Mouse (Mus musculus): ENCODE measurements around the gene Syn2.
A peak's percentile ranks its signal among the peaks of the same experiment; 100 is the strongest.
"Not testable (repeated sequence)": the region's sequence is repeated elsewhere in the genome, so short reads cannot be mapped to it uniquely, and the experiment has no call there.

The Syn2 gene

DNA sequence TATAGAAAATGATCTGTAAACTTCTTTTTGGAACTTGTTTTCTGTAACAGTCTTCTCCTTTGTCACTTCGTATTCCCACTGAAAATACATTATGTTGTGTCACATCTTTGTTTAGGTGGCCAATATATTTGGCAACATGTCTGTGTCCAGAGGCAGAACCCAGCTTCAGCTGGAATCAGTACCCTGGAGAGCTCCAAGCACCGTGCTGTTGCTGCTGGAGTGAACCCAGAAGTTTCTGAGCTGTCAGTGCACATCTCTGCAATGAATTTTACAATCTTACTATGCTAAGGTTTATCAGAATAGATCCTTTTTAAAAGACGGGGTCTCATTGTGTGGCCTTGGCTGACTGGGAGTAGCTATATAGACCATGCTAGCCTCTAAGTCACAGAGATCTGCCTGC, 44.1 kb downstream of the Syn2 start:
- DNase-seq: peak; percentile 52

DNA sequence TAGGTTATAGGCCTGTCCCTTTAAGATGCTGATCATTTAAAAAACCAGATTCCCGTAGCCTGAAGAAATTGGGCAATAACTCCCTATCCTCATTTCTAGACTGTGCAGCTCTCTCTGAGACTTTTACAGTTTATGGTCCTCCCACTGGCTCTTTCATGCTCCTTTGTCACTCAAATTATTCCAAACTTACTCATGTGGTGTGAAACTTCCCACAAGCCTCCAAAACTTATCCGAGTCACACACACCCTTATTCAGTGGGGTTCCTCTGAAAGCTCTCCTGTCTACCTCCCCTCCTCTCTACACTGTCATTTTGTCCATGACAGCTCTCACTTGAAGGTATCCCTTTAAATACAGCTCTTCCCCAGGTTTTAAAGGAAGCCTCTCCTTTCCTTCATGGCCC, 46.4 kb downstream of the Syn2 start:
- DNase-seq: no peak

DNA sequence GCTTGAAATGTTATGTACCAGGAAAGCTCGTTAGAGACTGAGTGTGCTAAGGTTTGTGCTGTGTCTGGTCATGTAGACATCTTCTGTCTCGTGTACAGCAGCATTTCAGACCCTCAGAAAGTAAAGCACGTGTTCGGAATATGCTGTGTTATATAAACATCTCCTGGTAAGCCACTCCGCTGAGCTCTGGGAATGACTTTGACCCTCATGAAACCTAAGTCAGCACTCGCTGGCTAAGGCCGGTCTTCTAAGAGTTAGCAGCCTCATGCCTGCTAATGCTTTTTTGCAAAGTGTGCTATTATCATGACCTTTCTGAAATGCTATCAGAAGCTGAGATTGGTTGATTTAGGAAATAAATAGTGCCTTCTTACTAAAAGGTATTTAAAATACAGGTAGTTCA, 56.4 kb downstream of the Syn2 start:
- DNase-seq: no peak

DNA sequence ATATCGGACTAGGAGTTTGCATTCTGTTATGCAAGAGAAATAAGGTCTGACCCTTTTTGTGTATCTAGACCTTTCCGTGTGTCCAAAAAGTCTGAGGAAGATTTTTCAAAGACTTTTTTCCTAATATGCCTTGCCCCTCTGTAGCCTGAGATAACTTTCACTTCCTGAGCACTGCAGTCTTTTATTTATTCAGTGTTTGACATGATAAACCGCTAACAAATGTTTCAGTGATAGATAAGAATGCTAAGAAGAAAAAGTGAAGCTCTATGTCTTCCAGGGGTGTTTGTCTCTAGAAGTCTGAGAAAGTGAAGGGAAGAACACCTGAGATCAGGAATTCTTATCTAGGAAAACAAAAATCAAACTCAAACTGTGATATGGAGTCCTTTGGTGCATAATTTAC, 66.1 kb downstream of the Syn2 start:
- no peak for DNase-seq

DNA sequence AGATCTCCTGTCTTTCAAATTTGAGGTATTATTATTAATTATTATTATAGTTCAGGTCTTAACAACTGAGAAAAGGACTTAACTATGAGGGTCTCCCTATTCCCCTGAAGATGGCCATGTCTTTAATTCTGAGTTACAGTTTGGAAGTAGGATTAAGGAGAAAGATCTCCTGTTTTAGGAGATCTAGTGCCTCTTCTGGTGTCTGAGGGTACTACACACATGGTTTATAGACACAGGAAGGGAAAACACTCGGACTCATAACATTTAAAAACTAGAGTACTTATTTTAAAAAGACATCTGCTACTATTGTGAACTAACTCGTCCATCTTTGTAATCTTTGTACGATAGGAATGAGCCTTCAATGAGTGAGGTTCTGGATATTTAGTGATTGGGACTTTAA, 68.3 kb downstream of the Syn2 start:
- DNase-seq: no peak

DNA sequence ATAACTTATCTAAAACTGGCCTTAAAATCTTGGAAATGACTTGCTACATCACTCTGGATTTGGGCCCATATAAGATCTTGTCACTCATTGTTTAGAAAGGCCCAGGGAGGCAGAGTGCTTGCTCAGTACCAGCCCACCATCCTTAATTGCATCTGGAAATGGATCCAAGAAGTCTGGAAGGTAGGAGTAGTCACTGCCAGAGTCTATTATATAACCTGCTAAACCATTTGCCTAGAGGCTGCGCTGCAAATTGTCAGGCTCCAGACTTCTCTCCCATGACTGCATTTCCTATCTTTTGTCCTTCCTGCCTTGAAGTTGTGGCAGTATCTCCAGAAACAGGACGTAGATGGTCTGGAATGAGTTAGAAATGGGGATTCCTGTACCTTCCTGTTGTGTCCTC, 75.5 kb downstream of the Syn2 start:
- DNase-seq: no peak

DNA sequence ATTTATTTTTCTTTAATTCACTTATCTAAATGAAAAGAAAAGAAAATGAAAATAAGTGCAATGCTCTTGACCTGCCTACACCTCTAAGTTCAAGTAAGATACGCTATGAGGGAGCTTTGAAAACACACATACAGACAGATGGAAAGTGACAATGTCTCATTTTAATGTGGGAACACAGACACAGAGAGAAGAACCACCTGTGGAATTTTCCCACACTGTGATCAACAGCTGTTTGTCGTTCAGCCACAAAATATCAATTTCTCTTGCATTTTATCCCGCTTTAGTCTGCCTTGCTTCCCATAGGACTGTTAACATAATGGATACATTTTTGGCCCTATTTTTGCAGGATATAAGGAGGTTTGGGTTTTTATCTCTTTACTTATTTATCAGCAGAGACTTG, 76.1 kb downstream of the Syn2 start:
- no peak for DNase-seq

DNA sequence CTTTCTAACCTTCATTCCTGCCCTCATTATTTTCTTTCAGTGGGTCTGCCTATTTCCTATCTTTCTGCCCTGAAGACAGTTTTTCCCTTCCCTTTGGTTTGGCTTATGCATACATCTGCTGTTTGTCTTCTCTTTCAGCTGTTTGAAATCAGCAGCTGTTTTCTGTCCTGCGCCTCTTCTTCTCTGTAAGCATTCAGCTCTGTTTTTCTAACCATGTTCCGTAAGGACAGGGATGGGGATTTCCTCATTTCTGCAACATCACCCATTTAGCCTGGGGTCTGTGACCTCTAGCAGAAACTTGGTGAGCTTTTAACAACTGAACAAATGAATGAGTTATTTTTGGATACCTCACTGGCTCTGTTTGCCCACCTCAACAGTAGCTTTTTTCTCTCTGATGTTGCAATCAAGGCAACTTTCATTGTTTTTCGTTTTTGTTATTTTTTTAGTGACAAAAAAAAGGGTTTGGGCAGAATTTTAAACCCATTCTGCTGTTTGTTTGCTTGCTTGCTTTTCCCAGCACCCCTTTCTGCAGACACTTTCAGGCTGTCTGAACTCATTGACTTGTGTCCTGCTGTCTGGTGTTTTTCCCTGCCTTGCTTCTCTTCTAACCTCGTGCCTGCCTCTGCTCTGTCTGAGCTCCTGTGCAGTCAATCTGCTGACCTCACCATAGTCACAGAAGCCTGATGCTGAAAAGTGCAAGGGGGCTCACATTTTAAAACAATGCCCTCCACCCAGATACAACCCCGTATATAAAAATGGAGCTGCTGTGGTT, 77.6 kb downstream of the Syn2 start:
- DNase-seq: no peak

DNA sequence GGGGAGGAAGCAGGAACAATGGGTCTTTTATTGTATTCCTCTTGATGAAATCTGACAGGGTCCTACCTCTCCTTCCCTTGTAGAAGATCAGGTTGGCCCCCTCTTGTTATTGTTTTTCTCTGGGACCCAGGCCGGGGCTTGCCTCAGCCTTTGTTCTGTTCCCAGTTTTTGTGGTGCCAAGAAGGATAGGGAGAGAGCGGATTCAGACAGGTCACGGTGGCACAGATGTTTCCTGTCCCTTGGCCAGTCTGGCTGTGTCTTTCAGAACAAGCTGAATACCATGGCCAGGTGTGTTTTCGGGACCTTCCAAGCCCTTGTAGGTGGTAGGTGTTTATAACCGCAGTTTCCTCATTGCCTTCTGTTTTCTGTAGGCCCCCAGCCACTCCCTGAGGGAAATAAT, 78.4 kb downstream of the Syn2 start:
- no peak for DNase-seq

DNA sequence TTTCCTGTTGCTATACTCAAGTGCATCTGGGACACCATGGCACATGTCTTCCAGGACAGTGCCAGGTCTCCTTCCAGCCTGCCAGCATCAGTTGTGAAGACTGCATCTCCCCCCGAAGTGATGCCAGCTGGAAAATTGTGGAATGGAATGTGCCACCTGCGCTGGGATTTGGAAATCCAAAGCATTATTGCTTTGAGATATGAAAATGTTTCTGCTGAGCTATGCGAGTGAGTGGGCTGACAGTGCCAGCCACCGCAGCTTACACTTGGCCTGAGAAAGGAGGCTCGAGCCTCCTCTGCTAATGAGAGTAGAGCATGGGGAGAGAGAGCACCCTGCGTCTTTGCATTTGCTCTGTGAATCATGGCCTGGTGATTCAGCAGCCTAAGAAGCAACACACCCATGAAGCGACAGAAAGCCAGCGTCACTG, 86.5 kb downstream of the Syn2 start:
- DNase-seq: no peak

DNA sequence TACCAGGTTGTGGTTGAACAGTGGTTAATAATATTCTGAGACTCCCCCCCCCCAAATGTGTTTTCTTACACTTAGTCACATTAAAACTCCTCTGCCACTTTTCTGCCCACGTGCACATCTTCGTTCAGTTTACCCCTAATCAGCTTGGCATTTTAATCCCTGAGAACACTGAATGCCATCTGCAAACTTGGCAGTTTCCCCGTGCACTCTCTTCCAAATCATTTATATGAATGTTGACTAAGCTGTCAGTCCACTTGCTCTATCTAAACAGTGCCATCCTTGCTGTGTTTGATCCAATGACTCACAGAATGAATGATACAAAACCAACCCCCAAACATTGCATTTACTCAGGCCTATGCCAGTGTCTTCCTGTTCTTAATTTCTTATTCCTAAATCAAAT, 90.8 kb downstream of the Syn2 start:
- DNase-seq: no peak

DNA sequence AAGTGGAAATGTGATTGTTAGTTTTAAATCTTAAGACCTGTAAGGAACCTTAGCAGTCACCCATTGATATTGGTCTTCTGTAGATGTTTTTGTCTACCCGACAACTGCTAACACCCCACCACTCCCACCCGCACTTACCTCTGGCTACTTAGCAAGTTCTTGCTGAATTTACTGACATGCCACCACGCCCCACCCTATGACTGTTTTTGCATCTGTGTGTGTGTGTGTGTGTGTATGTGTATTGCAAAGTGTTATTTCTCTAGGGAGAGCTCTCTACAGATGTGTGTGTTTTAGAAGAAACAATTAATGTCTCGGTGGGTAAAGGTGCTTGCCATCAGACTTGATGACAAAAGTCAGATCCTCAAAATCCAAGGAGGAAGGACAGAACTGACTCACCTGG, 92.3 kb downstream of the Syn2 start, which contains the start of gene Gm17482:
Gene Gm17482 (plus strand): TSS at position 301 of the 400 bp plus-strand sequence.
- DNase-seq: no peak

DNA sequence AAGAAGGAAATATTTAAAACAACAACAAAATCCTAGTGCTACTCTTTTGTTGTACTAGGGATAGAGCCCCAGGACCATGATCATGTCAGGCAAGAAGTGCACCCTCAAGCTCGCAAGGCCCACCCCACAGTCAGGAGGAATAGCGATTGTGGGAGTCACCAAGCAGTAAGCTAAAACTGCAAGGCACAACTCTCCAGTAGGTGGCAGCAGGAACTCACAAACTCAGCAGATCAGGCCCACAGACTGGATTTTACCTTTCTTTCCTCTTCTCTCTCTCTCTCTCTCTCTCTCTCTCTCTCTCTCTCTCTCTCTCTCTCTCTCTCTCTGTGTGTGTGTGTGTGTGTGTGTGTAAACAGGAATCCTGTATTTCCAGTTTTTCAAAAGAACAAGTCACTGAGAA, 92.8 kb downstream of the Syn2 start:
- peak; percentile 63 for DNase-seq

DNA sequence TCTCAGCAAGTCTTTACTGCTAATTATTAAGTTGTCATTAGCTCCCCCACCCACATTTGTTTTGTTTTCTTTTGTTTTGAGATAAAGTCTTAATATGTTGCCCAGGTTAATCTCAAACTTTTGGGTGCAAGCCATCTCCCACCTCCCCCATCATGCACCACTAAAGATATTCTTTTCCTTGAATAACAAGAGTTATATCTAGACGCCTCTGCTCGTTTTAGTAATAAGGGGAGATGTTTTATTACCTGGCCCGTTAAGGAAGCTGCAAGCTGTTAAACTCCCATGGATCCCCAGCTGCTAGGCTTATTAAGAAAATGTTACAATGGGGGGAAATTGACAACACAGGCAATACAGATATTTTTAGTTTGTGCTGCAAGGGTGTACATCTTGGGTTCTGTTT, 95.9 kb downstream of the Syn2 start:
- DNase-seq: no peak

DNA sequence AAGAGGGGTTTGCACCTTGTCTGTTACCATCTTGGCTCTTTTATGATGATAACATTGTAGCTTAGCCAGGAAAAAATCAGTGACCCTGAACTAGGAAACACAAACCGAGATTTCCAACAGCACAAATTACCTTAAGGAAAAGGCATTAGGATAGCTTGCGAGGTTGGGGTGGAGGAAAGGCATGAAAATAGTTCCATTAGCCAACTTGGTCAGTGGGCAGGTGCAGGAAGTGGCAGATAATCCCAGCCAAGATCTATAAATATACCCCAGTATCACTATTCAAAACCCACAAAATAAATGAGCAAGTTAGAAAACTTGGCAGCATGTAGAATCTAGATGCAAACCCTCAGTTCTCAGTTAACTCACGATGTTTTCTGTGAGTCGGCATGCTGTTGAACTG, 97.1 kb downstream of the Syn2 start:
- DNase-seq: no peak

DNA sequence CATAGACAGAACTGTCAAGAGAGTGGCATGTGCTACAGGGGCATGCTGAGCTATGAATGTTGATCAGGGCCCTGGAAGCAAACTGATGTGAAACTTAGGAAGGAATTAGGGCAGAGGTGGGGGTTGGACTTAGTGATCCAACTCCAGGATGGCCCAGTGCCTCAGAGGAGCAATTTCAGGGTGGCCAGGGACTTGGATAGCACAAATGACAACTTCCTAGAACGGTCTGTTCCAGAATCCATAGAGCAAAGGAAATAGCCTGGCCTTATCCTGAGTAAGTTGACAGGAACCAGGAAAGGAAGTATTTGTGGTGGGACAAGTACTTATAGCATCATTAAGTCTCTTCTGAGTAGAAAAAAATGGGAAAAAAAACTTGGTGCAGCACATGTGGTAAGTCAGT, 97.9 kb downstream of the Syn2 start:
- DNase-seq: no peak

DNA sequence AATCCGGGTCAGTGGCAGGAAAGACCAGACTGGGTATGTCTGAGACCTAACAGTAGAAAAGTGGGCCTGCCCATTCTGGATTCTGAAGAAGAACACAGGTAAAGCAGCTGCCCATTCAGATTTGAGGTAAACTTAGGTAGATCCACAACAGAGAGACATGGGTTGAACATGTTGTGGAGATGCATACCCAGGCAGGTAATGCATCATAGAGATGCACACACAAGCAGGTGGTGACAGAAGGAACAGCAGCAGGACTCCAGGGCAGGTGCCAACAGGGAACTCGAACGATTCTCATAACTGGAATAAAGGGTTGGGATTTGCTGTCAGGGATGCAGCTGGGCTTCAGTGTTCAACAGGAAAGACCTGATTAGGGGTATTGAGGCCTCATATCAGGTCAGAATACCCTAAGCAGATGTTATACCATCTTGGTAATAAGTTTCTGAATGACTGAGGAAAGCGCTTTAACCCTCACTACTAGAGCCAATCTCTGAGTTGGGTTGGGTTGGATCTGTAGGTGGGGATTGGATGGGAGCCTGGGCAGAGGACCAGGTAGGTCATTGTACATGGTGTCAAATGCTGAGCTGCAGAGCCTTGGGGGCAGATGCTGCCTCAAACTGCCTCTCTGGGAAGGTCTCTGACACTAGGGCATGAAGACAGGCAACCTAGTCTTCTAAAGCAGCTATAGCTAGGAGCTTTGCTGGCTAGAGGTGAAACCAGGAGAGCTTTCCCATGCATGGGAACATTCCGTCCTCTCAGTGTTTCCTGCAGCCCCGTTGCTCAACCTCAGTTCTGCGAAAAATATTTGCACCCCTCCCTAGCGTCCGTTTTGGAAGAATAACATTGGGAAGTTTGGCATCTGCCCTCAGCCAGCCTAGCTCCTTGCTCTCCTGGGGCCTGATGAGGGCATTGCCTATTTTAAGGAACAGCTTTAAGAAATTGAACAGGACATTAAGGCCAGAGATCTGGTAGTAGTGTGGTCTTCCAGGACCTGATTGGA, 103.6 kb downstream of the Syn2 start:
- no peak for DNase-seq

DNA sequence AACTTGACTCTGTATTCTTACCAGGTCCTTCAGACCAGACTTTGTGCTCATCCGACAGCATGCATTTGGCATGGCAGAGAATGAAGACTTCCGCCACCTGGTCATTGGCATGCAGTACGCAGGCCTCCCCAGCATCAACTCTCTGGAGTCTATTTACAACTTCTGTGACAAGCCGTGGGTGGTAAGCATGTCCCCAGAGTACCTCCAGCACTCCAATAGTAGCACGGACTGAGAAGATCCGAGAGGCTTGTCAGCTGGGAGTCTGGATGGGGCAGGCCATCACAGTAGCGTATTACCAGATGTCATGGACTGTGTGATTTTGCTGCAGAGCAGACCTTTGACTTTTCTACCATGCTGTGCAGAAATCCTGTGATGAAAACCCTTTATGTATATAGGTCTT, 104.6 kb downstream of the Syn2 start:
- no peak for DNase-seq

DNA sequence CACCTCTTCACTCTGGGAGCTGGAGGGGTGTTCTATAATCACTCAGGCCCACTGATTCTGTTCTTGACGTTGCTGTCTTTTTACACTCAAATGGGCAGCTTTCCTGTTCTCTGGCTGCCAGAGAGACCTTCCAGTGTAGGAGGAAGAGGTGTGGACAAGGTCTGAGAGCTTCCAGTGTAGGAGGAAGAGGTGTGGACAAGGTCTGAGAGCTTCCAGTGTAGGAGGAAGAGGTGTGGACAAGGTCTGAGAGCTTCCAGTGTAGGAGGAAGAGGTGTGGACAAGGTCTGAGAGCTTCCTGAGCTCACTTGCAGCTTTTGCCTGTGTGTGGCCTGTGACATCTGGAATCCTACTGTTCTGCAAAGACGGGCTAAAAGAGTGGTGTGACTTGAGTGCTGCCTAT, 105.7 kb downstream of the Syn2 start:
- not testable (repeated sequence) for DNase-seq

DNA sequence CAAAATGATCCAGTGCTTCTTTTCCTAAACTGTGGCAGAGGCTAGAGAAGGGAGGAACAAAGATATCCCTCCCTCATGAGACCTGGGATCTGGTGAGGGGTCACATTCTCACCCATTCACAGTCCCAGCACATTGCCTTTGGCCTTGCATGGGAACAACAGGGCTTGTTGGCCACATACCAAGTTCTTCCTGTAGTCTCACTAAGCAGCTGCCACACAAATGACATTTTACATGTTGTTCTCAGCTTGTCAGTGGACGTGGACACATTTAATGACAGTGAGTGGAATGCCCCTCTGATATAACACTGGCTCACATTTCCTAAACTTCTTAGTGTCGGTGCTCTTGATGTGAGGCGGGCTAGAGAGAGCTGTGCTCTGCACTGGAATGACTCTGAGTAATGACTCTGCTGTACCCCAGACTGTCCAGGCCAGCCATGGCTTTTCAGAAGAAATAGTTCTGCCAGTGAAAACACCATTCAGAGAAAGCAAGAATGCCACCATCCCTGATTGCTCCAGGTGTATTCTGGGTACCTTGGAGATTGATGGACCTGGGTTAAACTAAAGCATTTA, 106.5 kb downstream of the Syn2 start:
- no peak for DNase-seq

DNA sequence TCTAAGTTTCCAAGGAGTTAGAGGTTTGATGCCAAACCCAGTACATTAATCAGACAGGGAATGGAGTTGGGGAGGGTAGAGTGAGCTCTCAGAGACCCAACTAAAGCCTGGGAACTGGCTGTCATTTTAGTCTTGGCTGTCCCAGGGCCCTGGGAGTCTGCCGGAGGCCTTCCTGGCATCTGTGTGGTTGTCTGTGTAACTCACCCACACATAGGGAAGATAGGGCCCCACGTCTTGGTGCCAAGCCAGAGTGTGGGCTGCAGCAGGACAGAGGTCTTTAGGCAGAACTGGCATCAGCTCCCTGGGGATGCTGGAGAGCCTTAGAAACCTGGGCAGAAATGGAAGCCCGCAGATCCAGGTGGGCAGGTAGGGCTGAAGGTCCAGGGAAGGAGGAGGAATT, 107.2 kb downstream of the Syn2 start:
- no peak for DNase-seq

DNA sequence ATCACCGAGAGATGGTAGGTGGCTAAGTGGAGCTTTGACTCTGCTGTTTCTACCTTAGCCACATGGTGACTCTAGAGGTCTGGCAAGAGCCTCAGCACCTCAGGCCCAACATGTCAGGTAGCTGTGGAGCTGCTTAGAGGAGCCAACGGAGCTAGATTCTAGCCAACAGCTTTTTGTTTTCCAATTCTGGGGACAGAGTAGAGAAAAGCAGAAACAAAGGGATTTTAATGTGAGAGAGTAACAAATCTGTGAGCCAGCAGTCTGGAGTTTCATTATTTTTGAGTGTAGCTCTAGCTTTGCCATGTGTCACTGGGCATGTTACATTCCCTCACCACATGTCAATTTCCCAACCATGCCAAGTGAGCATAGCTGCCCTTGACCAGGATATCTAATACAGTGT, 109.5 kb downstream of the Syn2 start:
- DNase-seq: no peak

DNA sequence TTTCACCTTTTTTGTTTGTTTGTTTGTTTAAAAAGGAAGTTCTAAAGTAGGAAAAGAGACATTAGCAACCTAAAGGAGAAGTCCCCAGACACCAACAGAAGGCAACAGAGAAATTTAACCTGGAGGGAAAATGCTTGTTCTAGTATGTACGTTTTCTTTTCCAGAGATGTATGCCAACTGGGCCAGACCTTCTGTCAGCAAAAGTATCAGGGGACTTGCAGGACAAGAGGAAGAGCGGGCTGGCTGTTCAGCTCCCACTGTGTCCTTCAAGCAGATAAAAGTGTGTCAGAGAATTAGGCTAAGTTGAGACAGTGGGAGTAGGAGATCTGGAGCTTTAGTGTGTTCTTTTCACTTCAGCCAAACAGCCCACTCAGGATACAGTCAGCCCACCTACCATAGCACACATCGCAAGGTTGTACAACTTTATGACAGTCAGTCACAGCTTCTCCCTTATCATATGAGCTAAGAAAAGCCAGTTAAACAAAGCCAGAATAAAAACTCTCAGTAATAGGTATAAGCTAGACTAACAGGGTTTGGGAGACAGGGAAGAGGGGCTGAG, 110.9 kb downstream of the Syn2 start:
- no peak for DNase-seq

All from liver (tissue).